ENCODE assay signal across 9 mouse cellular contexts in the genomic region with DNA sequence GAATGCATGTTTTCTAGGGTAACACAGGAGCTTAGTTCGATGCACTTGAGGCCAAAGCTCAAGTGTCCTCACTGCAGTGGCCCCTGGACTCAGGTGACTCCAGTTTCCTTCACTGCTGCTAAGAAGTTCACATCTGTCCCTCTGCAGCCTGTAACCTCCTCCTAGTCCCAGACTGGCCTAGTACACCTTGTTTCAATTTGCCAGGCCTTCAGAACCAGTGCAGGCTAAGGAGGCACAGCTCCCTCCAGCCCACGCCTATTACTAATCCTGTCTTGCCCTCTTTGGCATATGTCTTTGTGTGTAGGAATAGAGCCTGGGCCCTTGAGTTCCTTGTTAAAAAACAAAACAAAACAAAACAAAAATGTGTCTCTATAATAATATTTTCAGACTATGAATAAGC. TPM values are rescaled to one million over a fixed set of nuclear protein-coding genes. Genes with fewer than 3 reads are reported as not detected.
DNase-seq lines count a peak whose midpoint lies in the region; ATAC-seq and TF ChIP-seq lines count a peak whose summit lies in the region.
"Had no signal": no experiment of that assay in that cellular context is flagged by ENCODE, and none has a peak within 500 bp of the region (broad histone marks: within the 10 kb centered on the region; RNA-seq: fewer than 3 reads in every experiment).

No protein-coding gene starts in this region.

- peak; percentile 11 for DNase-seq in CD4-positive, CD25-positive, alpha-beta regulatory T cell, adult 2 months (ENCODE audit: low read depth, low spot score)
- DNase-seq in 3T3-L1 (ENCODE audit: low read depth, low spot score) = peak; percentile 53
- no peak for DNase-seq in liver, embryonic 14.5 days (ENCODE audit: low read depth in 3 of 3, low spot score in 3 of 3)
- DNase-seq in adrenal gland, postnatal 36 days = no peak
- no peak for DNase-seq in ovary, postnatal 10 days (ENCODE audit: low spot score)
- no peak for DNase-seq in thymus, postnatal 10 days (ENCODE audit: low spot score in 2 of 2)

- H3K27ac ChIP-seq in forebrain, embryonic 16.5 days (ENCODE audit: low read length) = peak overlapping the region; percentile 19
- H3K27ac ChIP-seq in liver, embryonic 14.5 days = peak overlapping the region; percentile 66

- H3K36me3 ChIP-seq in forebrain, embryonic 16.5 days (ENCODE audit: control insufficient read depth, insufficient read depth) = peaks cover 3% of the 10 kb centered on the region; the same call in 1 of the 2 replicates
- H3K36me3 ChIP-seq in liver, embryonic 14.5 days (replicated peaks; ENCODE audit: control insufficient read depth, insufficient read depth, low read depth) = peaks cover 18% of the 10 kb centered on the region

- no peak for TF ChIP-seq CTCF in liver, embryonic 14.5 days (IDR thresholded peaks at IDR 0.05; ENCODE audit: low read depth)

- H3K4me1 ChIP-seq in forebrain, embryonic 16.5 days (replicated peaks; ENCODE audit: control insufficient read depth, insufficient read depth, low read length) = peaks cover 16% of the 10 kb centered on the region
- peaks cover 47 to 52% of the 10 kb centered on the region in 2 experiments for H3K4me1 ChIP-seq in liver, embryonic 14.5 days (replicated peaks; ENCODE audit: control insufficient read depth in 2 of 2, insufficient read depth in 2 of 2, low read length in 1 of 2)

- H3K9me3 ChIP-seq in forebrain, embryonic 16.5 days (ENCODE audit: control insufficient read depth, low read length) = no peaks in the 10 kb centered on the region
- H3K9me3 ChIP-seq in liver, embryonic 14.5 days (ENCODE audit: control insufficient read depth, low read length) = no peaks in the 10 kb centered on the region

- H3K4me2 ChIP-seq in forebrain, embryonic 16.5 days (ENCODE audit: low read length) = peak overlapping the region; percentile 26; the same call in 1 of the 2 replicates
- peak overlapping the region; percentile 93 for H3K4me2 ChIP-seq in liver, embryonic 14.5 days (ENCODE audit: low read depth)

- no peak overlapping the region for H3K9ac ChIP-seq in forebrain, embryonic 16.5 days (replicated peaks; ENCODE audit: low read depth, low read length)
- peak overlapping the region; percentile 27 for H3K9ac ChIP-seq in liver, embryonic 14.5 days (replicated peaks)

- no peak for TF ChIP-seq EP300 in liver, embryonic 14.5 days (IDR thresholded peaks at IDR 0.05; ENCODE audit: low read depth)

- no peaks in the 10 kb centered on the region for H3K27me3 ChIP-seq in forebrain, embryonic 16.5 days (replicated peaks; ENCODE audit: control insufficient read depth, insufficient read depth, low read length)
- no peaks in the 10 kb centered on the region for H3K27me3 ChIP-seq in liver, embryonic 14.5 days (ENCODE audit: control insufficient read depth, insufficient read depth, low read length)

- ATAC-seq in CD4-positive, CD25-positive, alpha-beta regulatory T cell, adult 4 months = no peak
- ATAC-seq in forebrain, embryonic 16.5 days = peak; percentile 30
- ATAC-seq in liver, embryonic 14.5 days (ENCODE audit: insufficient read depth) = peak; percentile 19; the same call in 1 of the 2 replicates

- peak overlapping the region; percentile 92 for H3K4me3 ChIP-seq in forebrain, embryonic 16.5 days (replicated peaks; ENCODE audit: low read length)
- peak overlapping the region in 1 of 2 experiments; percentile 96; a peak in 2 of 4 replicates for H3K4me3 ChIP-seq in liver, embryonic 14.5 days (ENCODE audit: insufficient read depth in 1 of 2, low read depth in 2 of 2, low read length in 2 of 2)

- 80% methylated on average over 2 of the region's 2 CpGs for WGBS in forebrain, embryonic 16.5 days
- 74% methylated on average over 2 of the region's 2 CpGs for WGBS in liver, embryonic 14.5 days (ENCODE audit: insufficient replicate concordance)

RNA-seq across cellular contexts. Expression of a gene that starts 9.4 kb away (rescaled TPM):
- polyA plus RNA-seq in CD4-positive, CD25-positive, alpha-beta regulatory T cell, adult 4 months (2017; shearing (Covaris generic)) = 10 to 100 TPM; 36.4 to 64.0 TPM
- 141 and 146 TPM in 2 replicates for polyA plus RNA-seq in forebrain, embryonic 16.5 days (2015; fragmentation: Nextera tagmentation; extraction: Ambion mirVana)
- 43.9 and 44.4 TPM in 2 replicates for polyA plus RNA-seq in liver, embryonic 14.5 days (2012; rRNA removed)
- 42.4 and 44.2 TPM in 2 replicates for polyA plus RNA-seq in liver, embryonic 14.5 days (2014; fragmentation: Nextera tagmentation; extraction: Ambion mirVana)
- total RNA-seq in adrenal gland, postnatal 36 days (2021) = 10 to 100 TPM; 32.4 to 43.1 TPM

RNA-seq across cellular contexts. Expression of a gene that starts 11.2 kb away (rescaled TPM):
- not detected for polyA plus RNA-seq in CD4-positive, CD25-positive, alpha-beta regulatory T cell, adult 4 months (2017; shearing (Covaris generic))
- polyA plus RNA-seq in forebrain, embryonic 16.5 days (2015; fragmentation: Nextera tagmentation; extraction: Ambion mirVana) = not detected in 2 replicates
- not detected in 2 replicates for polyA plus RNA-seq in liver, embryonic 14.5 days (2012; rRNA removed)
- polyA plus RNA-seq in liver, embryonic 14.5 days (2014; fragmentation: Nextera tagmentation; extraction: Ambion mirVana) = not detected in 2 replicates
- under 1 TPM in 1 of 2 experiments, not detected in 1; 0.07 TPM for total RNA-seq in adrenal gland, postnatal 36 days (2021)
- total RNA-seq: common myeloid progenitor, adult 5-6 weeks had no signal

RNA-seq across cellular contexts. Expression of a gene that starts 33.3 kb away (rescaled TPM):
- not detected for polyA plus RNA-seq in CD4-positive, CD25-positive, alpha-beta regulatory T cell, adult 4 months (2017; shearing (Covaris generic))
- polyA plus RNA-seq in forebrain, embryonic 16.5 days (2015; fragmentation: Nextera tagmentation; extraction: Ambion mirVana) = not detected in 2 replicates
- not detected in 2 replicates for polyA plus RNA-seq in liver, embryonic 14.5 days (2012; rRNA removed)
- not detected in 2 replicates for polyA plus RNA-seq in liver, embryonic 14.5 days (2014; fragmentation: Nextera tagmentation; extraction: Ambion mirVana)
- total RNA-seq in adrenal gland, postnatal 36 days (2021) = not detected
- total RNA-seq: common myeloid progenitor, adult 5-6 weeks had no signal

RNA-seq across cellular contexts. Expression of a gene that starts 35.2 kb away (rescaled TPM):
- polyA plus RNA-seq in CD4-positive, CD25-positive, alpha-beta regulatory T cell, adult 4 months (2017; shearing (Covaris generic)) = 1 to 10 TPM; 3.6 to 6.9 TPM
- 0.32 and 0.54 TPM in 2 replicates for polyA plus RNA-seq in forebrain, embryonic 16.5 days (2015; fragmentation: Nextera tagmentation; extraction: Ambion mirVana)
- 0.02 TPM in 1 of 2 replicates, not detected in the other for polyA plus RNA-seq in liver, embryonic 14.5 days (2012; rRNA removed)
- not detected in 2 replicates for polyA plus RNA-seq in liver, embryonic 14.5 days (2014; fragmentation: Nextera tagmentation; extraction: Ambion mirVana)
- total RNA-seq in adrenal gland, postnatal 36 days (2021) = under 1 TPM; 0.10 to 0.23 TPM
- total RNA-seq: common myeloid progenitor, adult 5-6 weeks had no signal

Comparison
In these comparisons a context has a peak if more than half of its experiments do, and no peak if none do; other contexts are left out.
1. DNase-seq: peak in CD4-positive, CD25-positive, alpha-beta regulatory T cell, adult 2 months (single experiment) and 3T3-L1 (single experiment); none in liver, embryonic 14.5 days (0 of 3), adrenal gland, postnatal 36 days (0 of 2), ovary, postnatal 10 days (single experiment) and thymus, postnatal 10 days (0 of 2).